Mouse (Mus musculus) liver, postnatal 0 days (tissue): ENCODE data around the gene Cpt1a.

Source experiments
- CTCF ChIP-seq: sonication (generic); IDR thresholded peaks from 2 replicates; pipeline ENCODE4 v1.5.1; 2016; ENCODE audit warnings: antibody characterized with exemption, low read depth
- EP300 ChIP-seq: IDR thresholded peaks from 2 replicates; pipeline ENCODE4 v1.6.1; 2016; ENCODE audit warnings: antibody characterized with exemption, low read depth, mild to moderate bottlenecking

GRCm38 (mm10) chr19:3273331-3273730 is 48.8 kb upstream of the Cpt1a start:
- TF ChIP-seq CTCF (no peak), EP300 (no peak)
